Mouse (Mus musculus): Measurements from ENCODE around the gene Ndufb5. TPM values are rescaled to one million over a fixed set of nuclear protein-coding genes. Genes with fewer than 3 reads are reported as not detected.

Ndufb5 gene
- total RNA-seq, 1 experiment from 2014 or later: 86.4 TPM

Other genes starting within 250 kb of the Ndufb5 start
- not detected in 2 replicates for gene Kcnmb3, start 244.8 kb upstream of the Ndufb5 start, total RNA-seq (2017)
- 45.7 and 72.5 TPM in 2 replicates for gene Zfp639, start 226.7 kb upstream of the Ndufb5 start, total RNA-seq (2017)
- gene Mfn1, start 207.5 kb upstream of the Ndufb5 start, total RNA-seq (2017): 36.2 and 37.8 TPM in 2 replicates
- 15.7 and 20.7 TPM in 2 replicates for gene Gnb4, start 120.4 kb upstream of the Ndufb5 start, total RNA-seq (2017)
- 86.2 and 86.5 TPM in 2 replicates for gene Actl6a, start 30.7 kb upstream of the Ndufb5 start, total RNA-seq (2017)
- gene Mrpl47, start 615 bp downstream of the Ndufb5 start, total RNA-seq (2017): 19.0 and 30.9 TPM in 2 replicates
- 0.69 TPM in 1 of 2 replicates, not detected in the other for gene Usp13, start 80.6 kb downstream of the Ndufb5 start, total RNA-seq (2017)

All from hematopoietic stem cell, adult 5-6 weeks (primary cell).